In genomic region chr12:108546508-108547153, GRCm38 (mm10) we compare ENCODE assay signal across 8 mouse cellular contexts. TPM values are rescaled to one million over a fixed set of nuclear protein-coding genes. Genes with fewer than 3 reads are reported as not detected.
DNase-seq lines count a peak whose midpoint lies in the region; ATAC-seq and TF ChIP-seq lines count a peak whose summit lies in the region.

No protein-coding gene starts in this region.

- no peak overlapping the region for H3K27ac ChIP-seq in lung, postnatal 0 days (ENCODE audit: low read length)
- no peak overlapping the region for H3K27ac ChIP-seq in embryonic facial prominence, embryonic 14.5 days (replicated peaks; ENCODE audit: low read depth, low read length)
- H3K27ac ChIP-seq in intestine, embryonic 15.5 days, result 0 out of 2 replicates have a peak overlapping the region, but pooled peaks have one; percentile 27
- H3K27ac ChIP-seq in stomach, embryonic 14.5 days (ENCODE audit: low read length), result 0 out of 2 replicates have a peak overlapping the region, but pooled peaks have one; percentile 36

- no peaks in the 10 kb centered on the region for H3K9me3 ChIP-seq in lung, postnatal 0 days (ENCODE audit: low read length)
- no peaks in the 10 kb centered on the region for H3K9me3 ChIP-seq in embryonic facial prominence, embryonic 14.5 days (ENCODE audit: control insufficient read depth, low read length)
- no peaks in the 10 kb centered on the region for H3K9me3 ChIP-seq in intestine, embryonic 15.5 days
- H3K9me3 ChIP-seq in stomach, embryonic 14.5 days (ENCODE audit: control insufficient read depth, low read depth, low read length), result no peaks in the 10 kb centered on the region; the same call in 1 of the 2 replicates

- WGBS in lung, postnatal 0 days, result 17% methylated on average over 10 of the region's 10 CpGs
- 15% methylated on average over 10 of the region's 10 CpGs for WGBS in embryonic facial prominence, embryonic 14.5 days
- WGBS in intestine, embryonic 15.5 days, result 8% methylated on average over 10 of the region's 10 CpGs
- WGBS in stomach, embryonic 14.5 days, result 12% methylated on average over 10 of the region's 10 CpGs

- H3K4me1 ChIP-seq in lung, postnatal 0 days (ENCODE audit: insufficient read depth, low read depth, low read length), result no peaks in the 10 kb centered on the region
- no peaks in the 10 kb centered on the region; the same call in 1 of the 2 replicates for H3K4me1 ChIP-seq in embryonic facial prominence, embryonic 14.5 days (ENCODE audit: control insufficient read depth, insufficient read depth, low read length)
- H3K4me1 ChIP-seq in intestine, embryonic 15.5 days (replicated peaks), result peaks cover 9% of the 10 kb centered on the region; the same call in 1 of the 2 replicates
- no peaks in the 10 kb centered on the region for H3K4me1 ChIP-seq in stomach, embryonic 14.5 days (ENCODE audit: control insufficient read depth, insufficient read depth, low read length)

- H3K4me3 ChIP-seq in lung, postnatal 0 days (ENCODE audit: low read depth, low read length), result no peak overlapping the region
- no peak overlapping the region for H3K4me3 ChIP-seq in embryonic facial prominence, embryonic 14.5 days (ENCODE audit: low read depth, low read length)
- no peak overlapping the region for H3K4me3 ChIP-seq in intestine, embryonic 15.5 days (replicated peaks)
- no peak overlapping the region for H3K4me3 ChIP-seq in stomach, embryonic 14.5 days (ENCODE audit: low read depth, low read length)

- peak overlapping the region; percentile 15; the same call in 1 of the 2 replicates for H3K4me2 ChIP-seq in lung, postnatal 0 days (replicated peaks; ENCODE audit: low read depth, low read length)
- no peak overlapping the region for H3K4me2 ChIP-seq in embryonic facial prominence, embryonic 14.5 days (ENCODE audit: low read depth, low read length)
- H3K4me2 ChIP-seq in intestine, embryonic 15.5 days (replicated peaks), result peak overlapping the region; percentile 37; the same call in 1 of the 2 replicates
- H3K4me2 ChIP-seq in stomach, embryonic 14.5 days (replicated peaks; ENCODE audit: low read depth, low read length), result no peak overlapping the region

- ATAC-seq in lung, postnatal 0 days, result peak; percentile 81
- peak; percentile 59; the same call in 1 of the 2 replicates for ATAC-seq in embryonic facial prominence, embryonic 14.5 days (ENCODE audit: low read depth)
- ATAC-seq in intestine, embryonic 15.5 days, result peak; percentile 82
- ATAC-seq in stomach, embryonic 14.5 days (ENCODE audit: insufficient number of reproducible peaks, insufficient read depth, low FRiP score, low read depth), result peak; percentile 75; the same call in 1 of the 2 replicates
- ATAC-seq in activated CD4-positive, CD25-positive, alpha-beta regulatory T cell, adult 4 months, result no peak

- H3K27me3 ChIP-seq in lung, postnatal 0 days (replicated peaks; ENCODE audit: insufficient read depth, low read length), result no peaks in the 10 kb centered on the region
- no peaks in the 10 kb centered on the region for H3K27me3 ChIP-seq in embryonic facial prominence, embryonic 14.5 days (replicated peaks; ENCODE audit: control insufficient read depth, insufficient read depth, low read length)
- H3K27me3 ChIP-seq in intestine, embryonic 15.5 days (replicated peaks), result no peaks in the 10 kb centered on the region
- H3K27me3 ChIP-seq in stomach, embryonic 14.5 days (ENCODE audit: control insufficient read depth, insufficient read depth, low read length), result no peaks in the 10 kb centered on the region

- TF ChIP-seq CTCF in lung, postnatal 0 days (IDR thresholded peaks at IDR 0.05), result no peak

- no peak for TF ChIP-seq EP300 in lung, postnatal 0 days (IDR thresholded peaks at IDR 0.05)

- DNase-seq in lung, postnatal 0 days (ENCODE audit: low spot score), result peak; percentile 48
- DNase-seq in lung, postnatal 36 days, result no peak
- DNase-seq in embryonic facial prominence, embryonic 14.5 days (ENCODE audit: low spot score), result peak; percentile 50
- no peak for DNase-seq in spleen, postnatal 14 days (ENCODE audit: low spot score in 2 of 2)
- DNase-seq in kidney, postnatal 25 days, result no peak

- no peak overlapping the region for H3K9ac ChIP-seq in lung, postnatal 0 days (replicated peaks; ENCODE audit: low read depth)
- H3K9ac ChIP-seq in embryonic facial prominence, embryonic 14.5 days (ENCODE audit: low read depth, low read length), result no peak overlapping the region
- H3K9ac ChIP-seq in intestine, embryonic 15.5 days, result no peak overlapping the region
- no peak overlapping the region for H3K9ac ChIP-seq in stomach, embryonic 14.5 days (replicated peaks; ENCODE audit: low read depth, low read length)

- no peaks in the 10 kb centered on the region for H3K36me3 ChIP-seq in lung, postnatal 0 days (ENCODE audit: insufficient read depth, low read length)
- H3K36me3 ChIP-seq in embryonic facial prominence, embryonic 14.5 days (ENCODE audit: control insufficient read depth, insufficient read depth, low read length), result no peaks in the 10 kb centered on the region
- H3K36me3 ChIP-seq in intestine, embryonic 15.5 days, result no peaks in the 10 kb centered on the region
- H3K36me3 ChIP-seq in stomach, embryonic 14.5 days (ENCODE audit: control insufficient read depth, insufficient read depth, low read length), result no peaks in the 10 kb centered on the region

RNA-seq across cellular contexts. Expression of gene Evl, which starts 7.9 kb away (rescaled TPM):
- 43.9 and 45.5 TPM in 2 replicates for polyA plus RNA-seq in lung, postnatal 0 days (2015; fragmentation: Nextera tagmentation; extraction: Ambion mirVana)
- 62.7 and 66.4 TPM in 2 replicates for polyA plus RNA-seq in embryonic facial prominence, embryonic 14.5 days (2014; fragmentation: Nextera tagmentation; extraction: Ambion mirVana)
- 43.8 and 45.7 TPM in 2 replicates for polyA plus RNA-seq in intestine, embryonic 15.5 days (2015; fragmentation: Nextera tagmentation; extraction: Ambion mirVana)
- polyA plus RNA-seq in stomach, embryonic 14.5 days (2014; fragmentation: Nextera tagmentation; extraction: Ambion mirVana), result 78.4 and 80.9 TPM in 2 replicates
- polyA plus RNA-seq in activated CD4-positive, CD25-positive, alpha-beta regulatory T cell, adult 4 months (2017; shearing (Covaris generic)), result 100 to 1,000 TPM; 212 to 251 TPM

Comparison
In these comparisons a context has a peak if more than half of its experiments do, and no peak if none do; other contexts are left out.
1. DNase-seq: peak in lung, postnatal 0 days (single experiment) and embryonic facial prominence, embryonic 14.5 days (single experiment); none in lung, postnatal 36 days (single experiment), spleen, postnatal 14 days (0 of 2) and kidney, postnatal 25 days (0 of 2).
2. H3K27ac ChIP-seq: peak in intestine, embryonic 15.5 days (single experiment) and stomach, embryonic 14.5 days (single experiment); none in lung, postnatal 0 days (single experiment) and embryonic facial prominence, embryonic 14.5 days (single experiment).
3. H3K4me2 ChIP-seq: peak in lung, postnatal 0 days (single experiment) and intestine, embryonic 15.5 days (single experiment); none in embryonic facial prominence, embryonic 14.5 days (single experiment) and stomach, embryonic 14.5 days (single experiment).